Mouse (Mus musculus) midbrain, embryonic 15.5 days (tissue): ENCODE measurements around the gene Naa25. TPM values are rescaled to one million over a fixed set of nuclear protein-coding genes. Genes with fewer than 3 reads are reported as not detected.
"Not testable (repeated sequence)": the region's sequence is repeated elsewhere in the genome, so short reads cannot be mapped to it uniquely, and the experiment has no call there.

ENCODE experiments used
- ATAC-seq: fragments of 200-750 bp; cut with Nextera tagmentation; replicated peaks from 2 replicates; pipeline ENCODE4 v1.8.0; 2017; ENCODE audit warnings: moderate TSS enrichment
- H3K27ac ChIP-seq: fragments of 300-500 bp; sonication (generic); 2 replicates; pipeline ENCODE4 v1.5.1; 2015; ENCODE audit warnings: mild to moderate bottlenecking, inconsistent platforms
- H3K27me3 ChIP-seq: fragments of 300-500 bp; sonication (generic); replicated peaks from 2 replicates; pipeline ENCODE4 v1.6.1; 2015; ENCODE audit warnings: inconsistent platforms
- H3K36me3 ChIP-seq: fragments of 300-500 bp; sonication (generic); replicated peaks from 2 replicates; pipeline ENCODE4 v1.6.1; 2015; ENCODE audit warnings: inconsistent platforms
- H3K4me1 ChIP-seq: fragments of 300-500 bp; sonication (generic); 2 replicates; pipeline ENCODE4 v1.6.1; 2015; ENCODE audit warnings: inconsistent platforms
- H3K4me2 ChIP-seq: fragments of 300-500 bp; sonication (generic); 2 replicates; pipeline ENCODE4 v1.6.1; 2015; ENCODE audit warnings: inconsistent platforms, mild to moderate bottlenecking, moderate library complexity
- H3K4me3 ChIP-seq: fragments of 300-500 bp; sonication (generic); 2 replicates; pipeline ENCODE4 v1.5.1; 2015; ENCODE audit warnings: mild to moderate bottlenecking, inconsistent platforms
- H3K9ac ChIP-seq: fragments of 300-500 bp; sonication (generic); 2 replicates; pipeline ENCODE4 v1.6.1; 2015; ENCODE audit warnings: mild to moderate bottlenecking, inconsistent platforms
- H3K9me3 ChIP-seq: fragments of 300-500 bp; sonication (generic); 2 replicates; pipeline ENCODE4 v1.6.1; 2016; ENCODE audit warnings: inconsistent platforms
- WGBS: fragments of 180-500 bp; shearing (Covaris S2); methylation state at CpG from one replicate; pipeline ENCODE4 v1.1.7; 2015; ENCODE audit warnings: mixed read lengths; 5-methylcytosine and 5-hydroxymethylcytosine counted together
- polyA plus RNA-seq: library from polyadenylated mRNA; unstranded; fragments of >200 nt; fragmentation: Nextera tagmentation; extraction: Ambion mirVana; gene quantifications from 2 replicates; pipeline ENCODE4 v1.2.1, GENCODE M21; 2015

Gene Naa25
- polyA plus RNA-seq, result 53.2 and 56.6 TPM in 2 replicates

GRCm38 (mm10) chr5:121397187-121398145 is at the start of gene Naa25:
Naa25 (plus strand) TSS chr5:121397936.
- peak within 1 kb of the TSS; percentile 73 for H3K4me3 ChIP-seq
- peaks cover 24% of the 10 kb centered on the region for H3K4me1 ChIP-seq
- peak within 1 kb of the TSS; percentile 70 for H3K9ac ChIP-seq
- 9% methylated on average over 53 of the region's 53 CpGs for WGBS
- peak within 1 kb of the TSS; percentile 87 for H3K27ac ChIP-seq
- peak; percentile 97 for ATAC-seq
- peak within 1 kb of the TSS; percentile 81 for H3K4me2 ChIP-seq
- H3K36me3 ChIP-seq, result no peaks in the 10 kb centered on the region; the same call in 1 of the 2 replicates
- no peaks in the 10 kb centered on the region for H3K27me3 ChIP-seq
- no peaks in the 10 kb centered on the region for H3K9me3 ChIP-seq

- Histone ChIP-seq H3K4me3 (no peak overlapping the region), H3K9ac (no peak overlapping the region), H3K9me3 (no peaks in the 10 kb centered on the region), H3K4me2 (no peak overlapping the region), H3K27me3 (no peaks in the 10 kb centered on the region), H3K4me1 (no peaks in the 10 kb centered on the region), H3K36me3 (peaks cover 80% of the 10 kb centered on the region), H3K27ac (no peak overlapping the region)
- 77% methylated on average over 9 of the region's 9 CpGs for WGBS
- no peak for ATAC-seq
Observed at GRCm38 (mm10) chr5:121359229-121359628, 38.5 kb upstream of the Naa25 start.

- Histone ChIP-seq H3K27ac (no peak overlapping the region), H3K4me3 (no peak overlapping the region), H3K36me3 (peaks cover 74% of the 10 kb centered on the region), H3K9ac (no peak overlapping the region), H3K4me2 (no peak overlapping the region), H3K9me3 (no peaks in the 10 kb centered on the region), H3K27me3 (no peaks in the 10 kb centered on the region), H3K4me1 (no peaks in the 10 kb centered on the region)
- WGBS, result 93% methylated on average over 5 of the region's 5 CpGs
- ATAC-seq, result no peak
Observed at GRCm38 (mm10) chr5:121361696-121362095, 36.0 kb upstream of the Naa25 start.

- Histone ChIP-seq H3K27me3 (no peaks in the 10 kb centered on the region), H3K9me3 (no peaks in the 10 kb centered on the region), H3K4me3 (no peak overlapping the region), H3K4me1 (no peaks in the 10 kb centered on the region), H3K27ac (no peak overlapping the region), H3K4me2 (no peak overlapping the region), H3K9ac (no peak overlapping the region), H3K36me3 (peaks cover 75% of the 10 kb centered on the region)
- WGBS, result 91% methylated on average over 7 of the region's 7 CpGs
- no peak for ATAC-seq
Observed at GRCm38 (mm10) chr5:121363441-121363840, 34.3 kb upstream of the Naa25 start.

GRCm38 (mm10) chr5:121366449-121367225 is 31.1 kb upstream of the Naa25 start:
- Histone ChIP-seq H3K27me3 (no peaks in the 10 kb centered on the region), H3K9me3 (no peaks in the 10 kb centered on the region), H3K36me3 (peaks cover 58% of the 10 kb centered on the region), H3K4me2 (no peak overlapping the region), H3K4me1 (no peaks in the 10 kb centered on the region), H3K27ac (no peak overlapping the region), H3K9ac (no peak overlapping the region), H3K4me3 (no peak overlapping the region)
- ATAC-seq, result no peak
- 72% methylated on average over 16 of the region's 16 CpGs for WGBS

GRCm38 (mm10) chr5:121367255-121367654 is 30.5 kb upstream of the Naa25 start:
- Histone ChIP-seq H3K36me3 (peaks cover 63% of the 10 kb centered on the region), H3K27me3 (no peaks in the 10 kb centered on the region), H3K4me3 (no peak overlapping the region), H3K9ac (no peak overlapping the region), H3K4me1 (no peaks in the 10 kb centered on the region), H3K9me3 (no peaks in the 10 kb centered on the region), H3K4me2 (no peak overlapping the region), H3K27ac (no peak overlapping the region)
- ATAC-seq, result no peak
- WGBS, result 86% methylated on average over 4 of the region's 4 CpGs

- no peak overlapping the region for H3K4me2 ChIP-seq
- no peak overlapping the region for H3K27ac ChIP-seq
- 89% methylated on average over 6 of the region's 6 CpGs for WGBS
- H3K4me1 ChIP-seq, result no peaks in the 10 kb centered on the region
- ATAC-seq, result no peak
- H3K9me3 ChIP-seq, result no peaks in the 10 kb centered on the region
- H3K27me3 ChIP-seq, result no peaks in the 10 kb centered on the region
- no peak overlapping the region for H3K4me3 ChIP-seq
- H3K9ac ChIP-seq, result no peak overlapping the region
- H3K36me3 ChIP-seq, result peaks cover 70% of the 10 kb centered on the region
Observed at GRCm38 (mm10) chr5:121371712-121372111, 26.0 kb upstream of the Naa25 start.

- no peak overlapping the region for H3K9ac ChIP-seq
- ATAC-seq, result no peak
- H3K9me3 ChIP-seq, result no peaks in the 10 kb centered on the region
- H3K27ac ChIP-seq, result no peak overlapping the region
- no peaks in the 10 kb centered on the region for H3K27me3 ChIP-seq
- no peak overlapping the region for H3K4me2 ChIP-seq
- no peaks in the 10 kb centered on the region for H3K4me1 ChIP-seq
- WGBS, result 90% methylated on average over 3 of the region's 3 CpGs
- H3K36me3 ChIP-seq, result peaks cover 73% of the 10 kb centered on the region
- no peak overlapping the region for H3K4me3 ChIP-seq
Observed at GRCm38 (mm10) chr5:121374790-121375189, 22.9 kb upstream of the Naa25 start.

- not testable (repeated sequence) for H3K9ac ChIP-seq, H3K4me3 ChIP-seq, H3K4me1 ChIP-seq, H3K4me2 ChIP-seq, H3K9me3 ChIP-seq, ATAC-seq, H3K27ac ChIP-seq, H3K27me3 ChIP-seq
- 79% methylated on average over 5 of the region's 5 CpGs for WGBS
- peaks cover 74% of the 10 kb centered on the region for H3K36me3 ChIP-seq
Observed at GRCm38 (mm10) chr5:121376972-121377371, 20.8 kb upstream of the Naa25 start.

- H3K4me3 ChIP-seq, result no peak overlapping the region
- H3K27me3 ChIP-seq, result no peaks in the 10 kb centered on the region
- H3K4me1 ChIP-seq, result peaks cover 17% of the 10 kb centered on the region
- no peak overlapping the region for H3K4me2 ChIP-seq
- no peaks in the 10 kb centered on the region for H3K9me3 ChIP-seq
- H3K27ac ChIP-seq, result no peak overlapping the region
- H3K9ac ChIP-seq, result no peak overlapping the region
- ATAC-seq, result no peak
- H3K36me3 ChIP-seq, result peaks cover 57% of the 10 kb centered on the region
- 93% methylated on average over 13 of the region's 13 CpGs for WGBS
Observed at GRCm38 (mm10) chr5:121378678-121379256, 19.0 kb upstream of the Naa25 start.

- Histone ChIP-seq H3K4me2 (no peak overlapping the region), H3K9ac (no peak overlapping the region), H3K27ac (no peak overlapping the region), H3K4me3 (no peak overlapping the region), H3K4me1 (peaks cover 25% of the 10 kb centered on the region), H3K27me3 (no peaks in the 10 kb centered on the region), H3K36me3 (peaks cover 41% of the 10 kb centered on the region), H3K9me3 (no peaks in the 10 kb centered on the region)
- WGBS, result 88% methylated on average over 2 of the region's 2 CpGs
- ATAC-seq, result no peak
Observed at GRCm38 (mm10) chr5:121380692-121381091, 17.0 kb upstream of the Naa25 start.
